Mouse (Mus musculus) ovary, postnatal 10 days (tissue): ENCODE results near the gene Tmem215.

Source experiments
- DNase-seq: peaks from one replicate; pipeline ENCODE4 v3.0.0; 2022; ENCODE audit warnings: low spot score

Tmem215 gene

DNA sequence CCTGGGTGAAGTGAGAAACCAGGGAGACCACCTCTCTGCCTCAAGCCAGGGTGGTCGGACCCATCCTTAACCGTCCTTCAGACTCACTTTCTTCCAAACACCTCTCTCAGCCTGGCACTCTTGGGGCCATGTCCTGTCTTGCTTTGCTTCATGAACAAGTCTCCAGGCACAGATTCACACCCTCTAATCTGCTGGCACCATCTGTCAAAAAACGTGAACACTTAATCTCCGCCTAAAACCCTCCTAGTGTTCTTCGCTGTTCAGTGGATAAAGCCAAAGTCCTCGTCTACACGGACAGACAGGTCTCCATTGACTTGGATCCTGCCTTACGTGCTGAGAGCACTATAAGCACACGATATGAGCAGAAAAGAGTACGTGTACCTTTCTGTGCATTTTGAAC is at the start of gene Tmem215:
TSS of gene Tmem215 (plus strand) at position 301 of the 400 bp plus-strand sequence.
- no peak for DNase-seq

DNA sequence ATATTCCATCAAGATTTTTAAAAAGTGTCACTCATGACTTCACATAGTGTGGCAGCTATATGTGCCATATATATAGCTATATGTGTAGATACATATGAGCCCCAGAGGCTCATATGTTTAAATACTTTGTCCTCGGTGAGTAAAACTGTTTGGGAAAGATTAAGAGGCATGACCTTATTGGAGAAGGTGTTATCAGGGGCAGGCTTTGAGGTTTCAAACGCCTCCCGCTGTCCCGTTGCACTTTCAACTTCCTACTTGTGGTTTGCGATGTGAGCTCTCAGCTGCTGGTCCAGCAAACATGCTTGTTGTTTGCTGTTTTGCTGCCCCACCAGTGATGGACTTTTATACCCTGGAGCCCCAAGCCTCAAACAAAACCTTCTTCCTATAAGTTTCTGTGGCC is 40.1 kb upstream of the Tmem215 start:
- DNase-seq, result no peak

DNA sequence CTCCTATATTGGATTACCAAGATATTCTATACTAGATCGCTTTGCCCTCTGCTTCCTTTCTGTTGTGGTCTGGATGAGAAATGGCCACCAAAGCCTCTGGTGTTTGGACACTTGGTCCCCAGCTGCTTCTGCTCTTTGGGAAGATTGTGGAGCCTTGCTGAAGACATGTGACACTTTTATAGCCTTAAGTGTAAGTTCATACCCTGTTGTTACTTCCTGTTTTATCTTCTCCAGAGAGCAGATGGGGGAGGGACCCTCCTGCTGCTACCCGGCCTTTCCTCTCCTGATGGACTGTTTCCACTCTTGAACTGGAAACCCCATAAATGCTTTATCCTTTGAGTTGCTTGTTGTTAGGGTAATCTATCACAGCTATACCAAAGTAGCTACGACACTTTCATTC is 38.6 kb upstream of the Tmem215 start:
- no peak for DNase-seq

DNA sequence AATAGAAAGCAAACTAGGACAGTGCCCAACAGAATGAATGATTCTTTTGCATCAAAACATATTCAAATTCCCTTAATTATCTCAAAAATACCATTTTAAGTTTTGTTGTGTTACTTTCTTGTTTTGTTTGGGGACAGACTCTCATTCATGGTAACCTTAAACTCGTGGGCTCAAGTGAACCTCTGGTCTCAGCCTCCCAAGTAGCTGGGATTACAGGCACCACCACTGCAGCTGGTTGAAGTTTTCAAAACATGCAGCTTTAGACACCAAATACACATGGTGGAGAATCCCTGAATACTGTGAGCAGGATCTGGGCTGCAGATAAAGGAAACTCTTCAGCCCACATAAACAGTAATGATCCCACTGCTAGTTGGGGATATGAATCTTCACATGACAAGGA is 37.6 kb upstream of the Tmem215 start:
- no peak for DNase-seq

DNA sequence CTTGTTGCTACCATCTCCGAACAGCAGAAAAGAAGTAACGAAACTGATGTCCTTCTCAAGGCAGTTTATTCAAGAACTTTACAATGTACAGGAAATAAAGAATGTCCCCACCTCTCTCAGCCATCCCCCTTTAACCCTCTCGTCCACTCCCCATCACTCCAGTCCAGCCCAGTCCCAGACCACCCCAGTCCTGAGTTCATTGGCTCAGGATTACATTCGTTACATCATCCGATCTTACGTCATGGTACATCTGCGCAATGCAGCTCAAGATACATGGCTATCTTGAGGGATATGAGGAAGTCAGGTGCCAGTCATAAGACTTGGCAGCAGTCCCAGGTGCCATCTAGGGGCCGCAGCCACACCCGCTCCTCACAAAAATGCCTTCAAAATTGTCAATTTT is 28.4 kb upstream of the Tmem215 start:
- no peak for DNase-seq

DNA sequence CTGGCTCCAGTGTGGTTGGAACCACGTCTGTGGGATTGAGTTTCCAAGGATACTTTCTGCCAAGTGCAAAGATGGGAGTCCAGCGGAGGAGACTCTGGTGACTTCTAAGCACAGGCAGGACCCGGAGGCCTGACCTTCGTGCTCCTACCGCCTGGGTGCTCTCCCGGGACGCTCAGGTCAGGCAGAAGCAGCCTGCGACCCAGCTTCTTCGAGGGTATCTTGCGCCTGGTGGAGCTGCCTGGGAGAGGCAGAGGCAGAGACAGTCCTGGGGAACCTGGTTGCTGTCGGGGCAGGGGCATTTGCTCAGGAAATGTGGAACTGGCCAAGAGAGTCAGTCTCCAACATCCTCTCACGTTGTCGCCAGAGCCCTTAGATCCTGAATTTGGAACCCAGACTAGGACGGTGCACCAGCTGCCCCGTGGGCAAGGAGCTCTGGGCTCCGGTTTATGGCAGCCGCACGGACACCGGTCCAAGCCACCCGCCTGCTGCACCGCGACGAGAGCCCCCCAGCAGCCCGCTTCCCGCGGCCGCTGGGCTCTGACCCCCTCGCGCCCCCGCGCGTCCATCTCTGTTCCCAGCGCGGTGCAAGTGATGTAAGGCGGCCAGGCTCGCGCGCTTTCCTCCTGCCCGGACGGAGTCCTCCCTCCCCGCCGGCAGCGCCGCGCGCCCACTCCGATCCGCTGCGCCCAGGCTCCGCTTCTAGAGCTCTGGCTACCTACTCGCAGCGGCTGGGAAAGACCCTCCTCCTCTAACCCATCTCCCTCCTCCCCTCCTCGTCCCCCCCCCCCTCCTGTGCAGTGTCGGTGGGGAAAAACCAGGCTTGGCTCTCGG is 935 bp downstream of the Tmem215 start:
- peak; percentile 12 for DNase-seq

DNA sequence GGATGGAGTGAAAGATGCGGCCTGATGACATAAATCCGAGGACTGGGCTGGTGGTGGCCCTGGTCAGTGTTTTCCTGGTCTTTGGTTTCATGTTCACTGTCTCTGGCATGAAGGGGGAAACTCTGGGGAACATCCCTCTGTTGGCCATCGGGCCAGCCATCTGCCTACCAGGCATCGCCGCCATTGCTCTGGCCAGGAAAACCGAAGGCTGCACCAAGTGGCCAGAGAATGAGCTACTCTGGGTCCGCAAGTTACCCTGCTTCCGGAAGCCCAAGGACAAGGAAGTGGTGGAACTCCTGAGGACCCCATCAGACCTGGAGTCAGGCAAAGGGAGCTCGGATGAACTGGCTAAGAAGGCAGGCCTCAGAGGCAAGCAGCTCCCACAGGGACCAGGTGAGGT is 1.9 kb downstream of the Tmem215 start:
- DNase-seq, result no peak

DNA sequence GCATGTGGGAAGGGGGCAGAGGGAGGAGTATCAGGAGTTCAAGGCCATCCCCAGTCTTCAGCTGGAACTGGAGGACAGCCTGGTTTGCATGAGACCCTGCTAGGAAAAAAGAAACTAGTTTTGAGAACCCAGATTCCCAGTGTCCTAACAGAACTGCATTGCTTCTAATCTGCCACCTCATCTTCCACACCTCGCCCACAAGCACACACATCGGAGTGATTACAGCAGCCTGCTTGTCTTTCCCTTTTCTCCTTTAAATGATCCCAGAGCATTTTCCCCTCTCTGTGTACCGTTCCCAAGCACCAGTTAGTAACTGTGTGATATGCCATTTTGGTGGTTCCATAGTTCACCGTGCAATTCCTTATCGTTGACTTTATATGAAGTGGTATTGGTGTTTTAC is 6.0 kb downstream of the Tmem215 start:
- no peak for DNase-seq

DNA sequence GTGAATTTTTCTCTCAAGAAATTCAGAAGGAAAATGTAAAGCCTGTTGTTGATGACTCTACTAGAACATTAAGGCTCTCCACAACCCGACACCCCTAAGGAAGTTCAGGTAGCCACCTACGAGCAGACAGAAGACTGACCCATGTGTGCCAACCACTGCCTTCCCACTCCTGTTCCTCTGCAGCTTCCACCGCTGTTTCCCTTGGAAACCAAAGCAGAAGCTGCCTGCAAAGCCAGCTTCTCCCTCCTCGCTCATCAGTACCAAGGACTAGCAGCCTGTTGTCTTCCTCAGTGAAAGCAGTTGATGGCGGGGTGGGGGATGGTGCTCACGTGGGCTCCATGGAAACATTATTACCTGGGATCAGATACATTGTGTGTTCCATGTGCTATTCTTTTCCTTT is 14.6 kb downstream of the Tmem215 start:
- DNase-seq, result no peak

DNA sequence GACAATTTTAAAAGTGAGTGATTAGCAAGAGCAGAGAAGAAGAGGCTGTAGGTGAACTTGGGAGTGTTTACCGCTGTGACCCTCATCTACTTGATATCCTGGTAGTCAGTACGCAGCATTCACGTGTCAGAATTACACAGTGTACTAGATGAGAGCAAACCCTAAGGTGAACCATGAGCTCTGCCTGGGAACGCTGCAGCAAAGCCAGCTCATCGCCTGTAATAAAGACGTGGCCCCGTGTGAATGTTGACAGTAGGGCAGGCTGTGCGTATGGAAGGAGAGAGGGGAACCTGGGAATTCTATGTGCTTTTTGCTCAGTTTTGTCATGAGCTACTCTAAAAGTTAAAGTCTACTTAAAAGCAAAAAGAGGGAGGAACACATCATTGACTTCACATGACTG is 19.8 kb downstream of the Tmem215 start:
- DNase-seq, result no peak

DNA sequence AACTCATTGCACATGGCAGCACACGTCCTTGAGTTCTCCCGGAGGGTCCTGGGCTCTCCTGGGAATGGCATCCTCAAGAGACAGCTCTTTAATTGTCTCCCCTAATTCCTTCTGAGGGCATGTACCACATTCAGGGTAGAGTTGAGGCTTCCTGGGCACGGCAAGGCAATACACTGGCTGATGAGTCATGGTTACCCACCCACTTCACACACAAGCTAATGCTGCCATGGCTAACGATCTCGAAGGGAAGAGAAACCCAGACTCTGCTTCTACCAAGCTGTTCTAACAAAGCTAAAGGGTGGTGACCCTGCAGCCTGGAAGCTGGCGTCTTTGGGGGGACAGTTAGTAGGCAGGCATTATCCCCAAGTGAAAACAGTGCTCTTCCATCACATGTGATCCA is 24.4 kb downstream of the Tmem215 start:
- no peak for DNase-seq

DNA sequence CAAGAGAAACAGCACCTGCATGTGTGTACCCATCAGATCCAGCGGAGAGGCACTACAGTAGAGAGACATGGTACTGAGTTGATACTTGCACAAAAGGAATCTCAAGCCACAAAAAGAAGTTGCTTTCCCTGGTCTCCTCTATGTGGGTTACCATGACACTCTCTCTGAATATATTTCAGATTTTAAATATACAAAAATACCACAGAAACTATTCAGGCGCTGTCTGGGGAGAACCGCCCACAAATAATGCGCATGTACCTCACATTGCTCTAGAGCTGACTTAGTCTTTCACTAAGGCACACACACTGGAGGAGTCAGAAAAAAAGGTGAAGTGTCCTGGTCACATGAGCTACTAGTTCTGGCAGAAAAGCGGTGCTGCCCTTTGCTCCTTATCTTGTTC is 24.8 kb downstream of the Tmem215 start:
- DNase-seq, result no peak

DNA sequence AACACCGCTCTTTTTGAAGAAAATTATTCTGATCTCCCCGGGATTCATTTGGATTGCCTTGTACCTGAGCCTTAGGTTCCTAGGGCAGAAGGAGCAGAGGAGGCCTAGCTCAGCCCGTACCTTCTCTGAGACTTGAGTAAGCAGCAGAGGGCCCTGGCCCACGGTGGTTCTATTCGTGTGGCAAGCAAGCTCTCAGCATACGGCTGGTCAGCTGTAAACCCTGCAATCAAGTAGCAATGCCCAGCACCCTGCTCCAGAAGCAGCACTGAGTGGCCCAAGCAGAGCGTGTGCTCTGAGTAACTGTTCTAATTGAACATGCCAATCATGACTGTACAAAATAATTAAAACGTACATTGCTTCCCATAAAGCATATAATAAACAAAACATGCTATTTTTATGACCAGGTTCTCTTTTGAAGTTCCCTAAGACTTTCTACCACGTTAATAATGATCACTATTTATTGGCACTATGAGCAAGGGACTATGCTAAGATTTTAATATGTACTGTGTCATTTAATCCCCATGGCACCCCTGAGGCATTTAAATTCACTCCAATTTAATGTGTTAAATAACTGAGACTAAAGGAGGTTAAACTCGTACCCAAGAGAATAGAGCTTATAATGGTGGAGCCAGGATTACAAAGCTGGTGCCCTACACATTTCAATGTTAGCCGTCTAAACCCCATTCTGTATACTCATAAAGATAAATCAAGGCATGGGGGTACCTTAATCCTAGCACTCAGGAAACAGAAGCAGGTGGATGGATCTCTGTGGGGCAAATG is 28.0 kb downstream of the Tmem215 start:
- no peak for DNase-seq

DNA sequence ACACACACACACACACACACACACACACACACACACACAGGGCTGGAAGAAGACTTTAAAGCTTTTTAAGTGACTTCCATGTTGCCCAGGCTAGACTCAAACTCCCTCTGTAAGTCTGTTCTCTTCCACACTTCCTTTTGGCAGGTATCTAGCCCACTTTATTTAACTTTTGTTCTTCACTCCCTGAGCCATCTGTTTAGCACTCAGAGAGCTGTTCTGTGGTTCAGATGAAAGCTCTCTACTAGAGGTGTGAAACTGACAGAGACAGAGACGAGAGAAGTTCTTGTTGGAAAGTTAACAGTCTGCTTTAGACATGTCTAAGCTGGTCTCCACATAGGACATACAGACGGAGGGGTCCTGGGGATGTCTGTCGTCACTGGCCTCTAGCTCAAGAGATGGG is 30.5 kb downstream of the Tmem215 start:
- no peak for DNase-seq

DNA sequence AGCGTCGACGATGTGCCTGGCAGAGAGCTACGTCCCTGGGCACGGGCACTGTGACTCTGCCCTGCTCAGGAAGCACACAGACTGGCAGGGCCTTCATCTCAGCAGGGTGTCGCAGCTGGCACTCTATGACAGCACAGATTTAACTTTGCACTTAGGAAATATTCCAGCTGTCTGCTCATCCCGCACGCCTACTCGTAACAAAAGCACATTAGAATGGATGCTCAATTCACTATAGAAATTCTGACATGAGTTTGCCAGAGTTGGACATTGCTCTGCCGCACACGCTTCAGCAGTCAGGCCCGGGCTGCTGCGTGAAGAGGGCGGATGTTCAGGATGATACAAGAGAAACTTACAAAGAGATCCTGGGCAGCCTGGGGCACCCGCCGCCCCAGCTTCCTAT is 37.6 kb downstream of the Tmem215 start:
- DNase-seq, result no peak

DNA sequence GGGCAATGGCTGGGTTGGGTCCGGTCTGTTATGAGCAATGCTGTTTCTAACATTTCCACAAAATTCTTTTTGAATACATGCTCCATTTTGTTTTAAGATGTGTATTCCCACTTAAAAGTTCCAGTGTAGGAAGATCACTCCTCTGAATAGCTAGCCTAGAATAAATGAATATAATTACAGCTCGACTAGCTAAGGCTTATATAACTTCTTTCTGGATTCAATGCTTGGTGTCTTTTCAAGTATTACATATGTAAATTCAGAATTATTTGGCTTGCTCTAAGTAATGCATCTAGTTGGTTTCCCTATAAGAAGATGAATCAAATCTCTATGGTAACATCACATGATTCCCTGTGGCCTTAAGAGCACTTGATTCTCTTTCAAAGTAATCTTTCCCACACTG is 41.3 kb downstream of the Tmem215 start:
- DNase-seq, result no peak

DNA sequence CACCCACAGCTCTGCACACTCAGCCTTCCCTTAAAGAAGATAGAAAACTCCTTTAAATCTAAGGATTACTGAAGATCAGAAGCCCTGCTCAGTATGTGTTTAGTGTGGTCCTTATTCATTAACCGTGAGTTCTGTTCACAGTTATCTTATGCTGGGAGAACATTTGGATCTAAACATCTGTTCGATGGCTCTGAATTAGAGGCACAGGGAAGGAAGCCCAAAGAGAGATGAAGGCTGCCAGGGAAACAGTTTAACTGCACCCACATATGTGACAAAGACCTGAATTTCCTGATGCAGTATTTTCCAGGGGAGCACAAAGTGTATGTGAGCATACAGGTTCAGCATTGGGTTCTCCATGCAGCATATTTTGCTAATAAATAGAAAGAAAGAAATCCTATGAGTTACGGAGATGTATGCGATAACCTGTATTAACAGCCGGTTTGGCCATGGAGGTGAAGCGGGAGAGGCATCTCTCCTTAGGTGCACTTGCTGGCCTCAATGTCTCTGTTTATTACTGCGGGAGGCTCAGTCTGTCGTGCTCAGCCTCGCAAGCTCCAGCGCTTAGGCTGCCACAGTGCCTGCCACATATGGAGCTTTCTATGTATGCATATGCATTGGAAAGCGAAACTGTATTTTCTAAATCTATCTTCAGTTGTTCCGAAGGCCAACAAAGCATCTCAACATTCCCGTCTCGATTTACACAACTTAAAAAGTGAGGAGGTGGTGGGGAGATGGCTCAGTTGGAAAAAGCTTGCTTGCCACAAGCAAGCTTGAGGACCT is 46.8 kb downstream of the Tmem215 start:
- no peak for DNase-seq
